Mouse (Mus musculus) lung, embryonic 15.5 days (tissue): ENCODE data around the gene Fgfr2. TPM values are rescaled to one million over a fixed set of nuclear protein-coding genes. Genes with fewer than 3 reads are reported as not detected.

Experiments used
- ATAC-seq: fragments of 200-750 bp; cut with Nextera tagmentation; 2 replicates; pipeline ENCODE4 v1.8.0; 2017; ENCODE audit warnings: moderate number of reproducible peaks, borderline replicate concordance; ENCODE audit not compliant: low FRiP score, low TSS enrichment; ENCODE audit errors: extremely low read depth
- H3K27ac ChIP-seq: fragments of 300-500 bp; sonication (generic); 2 replicates; pipeline ENCODE4 v1.5.1; 2015; ENCODE audit warnings: moderate library complexity, mild to moderate bottlenecking, inconsistent platforms
- H3K27me3 ChIP-seq: fragments of 300-500 bp; sonication (generic); 2 replicates; pipeline ENCODE4 v1.6.1; 2015; ENCODE audit warnings: inconsistent platforms
- H3K36me3 ChIP-seq: fragments of 300-500 bp; sonication (generic); 2 replicates; pipeline ENCODE4 v1.6.1; 2015; ENCODE audit warnings: inconsistent platforms
- H3K4me1 ChIP-seq: fragments of 300-500 bp; sonication (generic); 2 replicates; pipeline ENCODE4 v1.6.1; 2015; ENCODE audit warnings: inconsistent platforms
- H3K4me2 ChIP-seq: fragments of 300-500 bp; sonication (generic); 2 replicates; pipeline ENCODE4 v1.6.1; 2015; ENCODE audit warnings: inconsistent platforms, mild to moderate bottlenecking, moderate library complexity
- H3K4me3 ChIP-seq: fragments of 300-500 bp; sonication (generic); 2 replicates; pipeline ENCODE4 v1.5.1; 2015; ENCODE audit warnings: mild to moderate bottlenecking, inconsistent platforms
- H3K9ac ChIP-seq: fragments of 300-500 bp; sonication (generic); 2 replicates; pipeline ENCODE4 v1.6.1; 2015; ENCODE audit warnings: inconsistent platforms
- H3K9me3 ChIP-seq: fragments of 300-500 bp; sonication (generic); 2 replicates; pipeline ENCODE4 v1.6.1; 2016; ENCODE audit warnings: inconsistent platforms
- WGBS: fragments of 180-500 bp; shearing (Covaris S2); methylation state at CpG from one replicate; pipeline ENCODE4 v1.1.7; 2015; 5-methylcytosine and 5-hydroxymethylcytosine counted together
- polyA plus RNA-seq: library from polyadenylated mRNA; unstranded; fragments of >200 nt; fragmentation: Nextera tagmentation; extraction: Ambion mirVana; gene quantifications from 2 replicates; pipeline ENCODE4 v1.2.1, GENCODE M21; 2015

The Fgfr2 gene
- polyA plus RNA-seq, 1 experiment from 2014 or later = 160 TPM

- H3K4me1 ChIP-seq = no peaks in the 10 kb centered on the region
- no peak overlapping the region for H3K27ac ChIP-seq
- no peaks in the 10 kb centered on the region for H3K27me3 ChIP-seq
- 15% methylated on average over 1 of the region's 1 CpGs for WGBS
- no peaks in the 10 kb centered on the region for H3K9me3 ChIP-seq
- no peaks in the 10 kb centered on the region for H3K36me3 ChIP-seq
- no peak overlapping the region for H3K4me3 ChIP-seq
- H3K4me2 ChIP-seq = no peak overlapping the region
- no peak overlapping the region for H3K9ac ChIP-seq
- ATAC-seq = no peak
Observed at GRCm38 (mm10) chr7:132204073-132204612, 919.0 kb downstream of the Fgfr2 start.

GRCm38 (mm10) chr7:132199686-132200085 is 923.5 kb downstream of the Fgfr2 start:
- Histone ChIP-seq H3K36me3 (no peaks in the 10 kb centered on the region), H3K9ac (no peak overlapping the region), H3K4me2 (no peak overlapping the region), H3K27me3 (no peaks in the 10 kb centered on the region), H3K4me3 (no peak overlapping the region), H3K9me3 (no peaks in the 10 kb centered on the region), H3K4me1 (no peaks in the 10 kb centered on the region), H3K27ac (no peak overlapping the region)
- 37% methylated on average over 6 of the region's 6 CpGs for WGBS
- no peak for ATAC-seq

- no peak for ATAC-seq
- no peaks in the 10 kb centered on the region for H3K36me3 ChIP-seq
- H3K27me3 ChIP-seq = no peaks in the 10 kb centered on the region
- no peak overlapping the region for H3K27ac ChIP-seq
- H3K4me3 ChIP-seq = no peak overlapping the region
- WGBS = 83% methylated on average over 1 of the region's 1 CpGs
- H3K9me3 ChIP-seq = no peaks in the 10 kb centered on the region
- no peak overlapping the region for H3K4me2 ChIP-seq
- H3K4me1 ChIP-seq = no peaks in the 10 kb centered on the region
- no peak overlapping the region for H3K9ac ChIP-seq
Observed at GRCm38 (mm10) chr7:132198806-132199205, 924.3 kb downstream of the Fgfr2 start.

- H3K4me3 ChIP-seq = no peak overlapping the region
- no peak for ATAC-seq
- H3K36me3 ChIP-seq = no peaks in the 10 kb centered on the region
- 13% methylated on average over 7 of the region's 7 CpGs for WGBS
- no peaks in the 10 kb centered on the region for H3K9me3 ChIP-seq
- no peaks in the 10 kb centered on the region for H3K4me1 ChIP-seq
- H3K27ac ChIP-seq = no peak overlapping the region
- no peak overlapping the region for H3K9ac ChIP-seq
- H3K4me2 ChIP-seq = no peak overlapping the region
- no peaks in the 10 kb centered on the region for H3K27me3 ChIP-seq
Observed at GRCm38 (mm10) chr7:132197817-132198475, 925.2 kb downstream of the Fgfr2 start.

- no peaks in the 10 kb centered on the region for H3K27me3 ChIP-seq
Observed at GRCm38 (mm10) chr7:132196581-132196980, 926.6 kb downstream of the Fgfr2 start.

GRCm38 (mm10) chr7:132193606-132194005 is 929.5 kb downstream of the Fgfr2 start:
- no peaks in the 10 kb centered on the region for H3K36me3 ChIP-seq
- 84% methylated on average over 2 of the region's 2 CpGs for WGBS
- H3K9ac ChIP-seq = no peak overlapping the region
- ATAC-seq = no peak
- no peaks in the 10 kb centered on the region for H3K9me3 ChIP-seq
- no peaks in the 10 kb centered on the region for H3K27me3 ChIP-seq
- H3K27ac ChIP-seq = no peak overlapping the region
- no peak overlapping the region for H3K4me3 ChIP-seq
- no peaks in the 10 kb centered on the region for H3K4me1 ChIP-seq
- H3K4me2 ChIP-seq = no peak overlapping the region

More at GRCm38 (mm10) chr7:132196581-132196980, 926.6 kb downstream of the Fgfr2 start:
- Histone ChIP-seq H3K9ac (no peak overlapping the region), H3K27ac (no peak overlapping the region), H3K4me2 (no peak overlapping the region), H3K4me3 (no peak overlapping the region), H3K4me1 (no peaks in the 10 kb centered on the region), H3K9me3 (no peaks in the 10 kb centered on the region), H3K36me3 (no peaks in the 10 kb centered on the region)
- no peak for ATAC-seq
- 70% methylated on average over 1 of the region's 1 CpGs for WGBS

GRCm38 (mm10) chr7:132187456-132187855 is 935.7 kb downstream of the Fgfr2 start:
- Histone ChIP-seq H3K4me3 (no peak overlapping the region), H3K4me1 (no peaks in the 10 kb centered on the region), H3K9me3 (no peaks in the 10 kb centered on the region), H3K9ac (no peak overlapping the region), H3K27ac (no peak overlapping the region), H3K27me3 (no peaks in the 10 kb centered on the region), H3K4me2 (no peak overlapping the region), H3K36me3 (no peaks in the 10 kb centered on the region)
- no peak for ATAC-seq
- 51% methylated on average over 3 of the region's 3 CpGs for WGBS

GRCm38 (mm10) chr7:132183892-132184404 is 939.2 kb downstream of the Fgfr2 start:
- no peak for ATAC-seq
- no peaks in the 10 kb centered on the region for H3K27me3 ChIP-seq
- no peaks in the 10 kb centered on the region for H3K4me1 ChIP-seq
- H3K27ac ChIP-seq = no peak overlapping the region
- no peaks in the 10 kb centered on the region for H3K36me3 ChIP-seq
- no peak overlapping the region for H3K4me2 ChIP-seq
- H3K9me3 ChIP-seq = no peaks in the 10 kb centered on the region
- no peak overlapping the region for H3K4me3 ChIP-seq
- H3K9ac ChIP-seq = no peak overlapping the region
- WGBS = 59% methylated on average over 5 of the region's 5 CpGs

- Histone ChIP-seq H3K36me3 (no peaks in the 10 kb centered on the region), H3K4me2 (no peak overlapping the region), H3K4me3 (no peak overlapping the region), H3K9me3 (no peaks in the 10 kb centered on the region), H3K4me1 (no peaks in the 10 kb centered on the region), H3K9ac (no peak overlapping the region), H3K27me3 (no peaks in the 10 kb centered on the region), H3K27ac (peak overlapping the region; percentile 63)
- WGBS = 60% methylated on average over 4 of the region's 4 CpGs
- peak; percentile 71; the same call in 1 of the 2 replicates for ATAC-seq
Observed at GRCm38 (mm10) chr7:132181586-132182198, 941.5 kb downstream of the Fgfr2 start.

- Histone ChIP-seq H3K27me3 (no peaks in the 10 kb centered on the region), H3K27ac (peak overlapping the region; percentile 63), H3K4me1 (no peaks in the 10 kb centered on the region), H3K9ac (no peak overlapping the region), H3K9me3 (no peaks in the 10 kb centered on the region), H3K4me3 (no peak overlapping the region), H3K36me3 (no peaks in the 10 kb centered on the region), H3K4me2 (no peak overlapping the region)
- WGBS = 57% methylated on average over 3 of the region's 3 CpGs
- ATAC-seq = peak; percentile 40; the same call in 1 of the 2 replicates
Observed at GRCm38 (mm10) chr7:132181042-132181441, 942.1 kb downstream of the Fgfr2 start.

- 43% methylated on average over 1 of the region's 1 CpGs for WGBS
- Histone ChIP-seq H3K4me3 (no peak overlapping the region), H3K27me3 (no peaks in the 10 kb centered on the region), H3K9ac (no peak overlapping the region), H3K4me1 (no peaks in the 10 kb centered on the region), H3K36me3 (no peaks in the 10 kb centered on the region), H3K4me2 (no peak overlapping the region), H3K9me3 (no peaks in the 10 kb centered on the region), H3K27ac (no peak overlapping the region)
- ATAC-seq = no peak
Observed at GRCm38 (mm10) chr7:132179049-132179448, 944.1 kb downstream of the Fgfr2 start.

GRCm38 (mm10) chr7:132174787-132175186 is 948.4 kb downstream of the Fgfr2 start:
- 80% methylated on average over 5 of the region's 5 CpGs for WGBS

More at GRCm38 (mm10) chr7:132174787-132175186, 948.4 kb downstream of the Fgfr2 start:
- Histone ChIP-seq H3K4me1 (no peaks in the 10 kb centered on the region), H3K4me2 (no peak overlapping the region), H3K27me3 (no peaks in the 10 kb centered on the region), H3K27ac (no peak overlapping the region), H3K9ac (no peak overlapping the region), H3K36me3 (no peaks in the 10 kb centered on the region), H3K9me3 (no peaks in the 10 kb centered on the region), H3K4me3 (no peak overlapping the region)
- no peak for ATAC-seq
